Comparison of ENCODE assay signal across 25 mouse cellular contexts in the genomic region with DNA sequence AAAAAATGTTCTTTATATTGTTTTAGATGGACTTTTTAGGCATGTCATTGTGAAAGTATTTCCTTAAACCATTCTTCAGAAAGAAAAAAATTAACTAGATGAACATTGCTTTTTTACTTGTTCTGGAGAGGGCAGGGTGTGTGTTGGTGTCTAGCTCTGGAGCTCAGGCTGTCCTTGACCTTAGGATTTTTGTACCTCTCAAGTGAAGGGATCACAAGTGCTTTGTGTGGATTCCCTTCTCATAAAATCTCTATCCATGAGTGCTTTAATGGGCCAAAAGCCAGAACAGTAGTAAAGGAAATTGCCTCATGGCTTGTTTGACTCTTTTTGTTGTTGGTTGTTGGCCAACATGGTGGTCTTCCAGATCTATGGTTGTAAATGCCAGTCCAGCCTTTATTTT. TPM values are rescaled to one million over a fixed set of nuclear protein-coding genes. Genes with fewer than 3 reads are reported as not detected.
DNase-seq lines count a peak whose midpoint lies in the region; ATAC-seq and TF ChIP-seq lines count a peak whose summit lies in the region.
"Had no signal": no experiment of that assay in that cellular context is flagged by ENCODE, and none has a peak within 500 bp of the region (broad histone marks: within the 10 kb centered on the region; RNA-seq: fewer than 3 reads in every experiment).

No protein-coding gene starts in this region.

- no peak for TF ChIP-seq EP300 in heart, postnatal 0 days (IDR thresholded peaks at IDR 0.05; ENCODE audit: low read depth)

- intact Hi-C loops in heart, postnatal 14 days (cut with DNase I): no loop called here

- no peak for TF ChIP-seq CTCF in heart, postnatal 0 days (IDR thresholded peaks at IDR 0.05; ENCODE audit: low read depth)
- no peak for TF ChIP-seq CTCF in kidney, postnatal 0 days (IDR thresholded peaks at IDR 0.05; ENCODE audit: low read depth)

- H3K27ac ChIP-seq in heart, postnatal 0 days (ENCODE audit: low read depth): 0 out of 2 replicates have a peak overlapping the region, but pooled peaks have one; percentile 15
- H3K27ac ChIP-seq in kidney, postnatal 0 days: no peak overlapping the region
- 0 out of 2 replicates have a peak overlapping the region, but pooled peaks have one; percentile 27 for H3K27ac ChIP-seq in brown adipose tissue, adult 24 weeks (replicated peaks; ENCODE audit: low read depth, low read length)
- H3K27ac ChIP-seq: gastrocnemius, adult 2 months; heart, adult 2 months; hindbrain, embryonic 14.5 days; hindbrain, postnatal 0 days had no signal

- DNase-seq in heart, postnatal 0 days (ENCODE audit: low spot score): no peak
- DNase-seq in heart, postnatal 14 days: no peak
- DNase-seq in kidney, postnatal 0 days (ENCODE audit: low spot score): peak; percentile 18
- no peak for DNase-seq in kidney, postnatal 10 days
- DNase-seq in 3T3-L1 (ENCODE audit: low read depth, low spot score): peak; percentile 16
- no peak for DNase-seq in spleen, adult 18-20 months
- DNase-seq: adrenal gland, adult 8-10 months; adrenal gland, postnatal 25 days; cerebellum, adult 18-20 months; cerebellum, adult 9-10 months; cerebellum, postnatal 14 days; forebrain, postnatal 0 days; gastrocnemius, adult 2 months; gastrocnemius, postnatal 14 days; heart, adult 2 months; heart, postnatal 10 days; heart, postnatal 4 days had no signal

- H3K36me3 ChIP-seq in heart, postnatal 0 days (replicated peaks; ENCODE audit: control insufficient read depth, insufficient read depth, low read length): no peaks in the 10 kb centered on the region
- H3K36me3 ChIP-seq in kidney, postnatal 0 days (ENCODE audit: insufficient read depth, low read length): no peaks in the 10 kb centered on the region

- no peaks in the 10 kb centered on the region for H3K27me3 ChIP-seq in heart, postnatal 0 days (ENCODE audit: control insufficient read depth, insufficient read depth, low read length)
- no peaks in the 10 kb centered on the region for H3K27me3 ChIP-seq in kidney, postnatal 0 days (ENCODE audit: insufficient read depth, low read length)

- H3K4me3 ChIP-seq in heart, postnatal 0 days (ENCODE audit: low read depth, low read length): no peak overlapping the region
- H3K4me3 ChIP-seq in kidney, postnatal 0 days (replicated peaks; ENCODE audit: low read depth, low read length): no peak overlapping the region
- no peak overlapping the region for H3K4me3 ChIP-seq in brown adipose tissue, adult 24 weeks (ENCODE audit: insufficient read depth, low read depth, low read length)
- H3K4me3 ChIP-seq: gastrocnemius, adult 2 months; heart, adult 2 months had no signal

- H3K9ac ChIP-seq in heart, postnatal 0 days (replicated peaks; ENCODE audit: low read depth, low read length): no peak overlapping the region
- H3K9ac ChIP-seq in kidney, postnatal 0 days (ENCODE audit: low read depth, low read length): no peak overlapping the region
- H3K9ac ChIP-seq: forebrain, postnatal 0 days; hindbrain, embryonic 14.5 days had no signal

- no peak overlapping the region for H3K4me2 ChIP-seq in heart, postnatal 0 days (ENCODE audit: low read depth, low read length)
- H3K4me2 ChIP-seq in kidney, postnatal 0 days (ENCODE audit: low read length): no peak overlapping the region
- H3K4me2 ChIP-seq: heart, embryonic 11.5 days; hindbrain, embryonic 14.5 days had no signal

- peaks cover 3% of the 10 kb centered on the region; the same call in 1 of the 2 replicates for H3K4me1 ChIP-seq in heart, postnatal 0 days (ENCODE audit: control insufficient read depth, insufficient read depth)
- H3K4me1 ChIP-seq in kidney, postnatal 0 days (replicated peaks; ENCODE audit: insufficient read depth, low read length): 0 out of 2 replicates have a peak, but pooled peaks cover 3% of the 10 kb centered on the region
- peaks cover 9% of the 10 kb centered on the region; the same call in 1 of the 2 replicates for H3K4me1 ChIP-seq in brown adipose tissue, adult 24 weeks (ENCODE audit: control insufficient read depth, insufficient read depth, insufficient read length, low read length)

- ATAC-seq in heart, postnatal 0 days (ENCODE audit: insufficient read depth, low read depth): no peak
- ATAC-seq in kidney, postnatal 0 days (replicated peaks; ENCODE audit: low FRiP score, low read depth): no peak
- ATAC-seq: activated CD4-positive, CD25-positive, alpha-beta regulatory T cell, adult 4 months; CD4-positive, CD25-positive, alpha-beta regulatory T cell, adult 4 months; forebrain, embryonic 14.5 days; forebrain, postnatal 0 days; hindbrain, postnatal 0 days; inflammation-experienced regulatory T-cells, adult 6 months had no signal

- no peaks in the 10 kb centered on the region for H3K9me3 ChIP-seq in heart, postnatal 0 days (replicated peaks; ENCODE audit: control insufficient read depth, low read length)
- no peaks in the 10 kb centered on the region for H3K9me3 ChIP-seq in kidney, postnatal 0 days (replicated peaks; ENCODE audit: low read length)

RNA-seq across cellular contexts. Expression of a gene that starts 18.1 kb away (rescaled TPM):
- 7.3 and 7.7 TPM in 2 replicates for total RNA-seq in heart, postnatal 0 days (2014; rRNA removed; ENCODE audit: low replicate concordance)
- polyA plus RNA-seq in heart, postnatal 0 days (2015; fragmentation: Nextera tagmentation; extraction: Ambion mirVana): 2.3 and 2.4 TPM in 2 replicates
- total RNA-seq in heart, postnatal 14 days (2021): 10 to 100 TPM; 29.3 to 30.3 TPM
- polyA plus RNA-seq in kidney, postnatal 0 days (2015; fragmentation: Nextera tagmentation; extraction: Ambion mirVana): 10.7 and 10.9 TPM in 2 replicates
- polyA plus RNA-seq in brown adipose tissue, adult 24 weeks (2012; ENCODE audit: insufficient read depth, insufficient read length, missing spikeins): 3.8 and 5.0 TPM in 2 replicates

Comparison
In these comparisons a context has a peak if more than half of its experiments do, and no peak if none do; other contexts are left out.
1. DNase-seq: peak in kidney, postnatal 0 days (single experiment) and 3T3-L1 (single experiment); none in heart, postnatal 0 days (single experiment), heart, postnatal 14 days (0 of 2), kidney, postnatal 10 days (single experiment) and spleen, adult 18-20 months (0 of 2).